Mouse (Mus musculus): ENCODE data around the gene Slc15a3. TPM values are rescaled to one million over a fixed set of nuclear protein-coding genes. Genes with fewer than 3 reads are reported as not detected.

The Slc15a3 gene
- polyA plus RNA-seq, 1 experiment from 2014 or later: 0.34 TPM

- Histone ChIP-seq H3K4me3 (no peak overlapping the region), H3K9ac (no peak overlapping the region), H3K36me3 (no peaks in the 10 kb centered on the region), H3K27ac (no peak overlapping the region), H3K4me2 (no peak overlapping the region), H3K27me3 (peaks cover 4% of the 10 kb centered on the region; the same call in 1 of the 2 replicates), H3K4me1 (no peaks in the 10 kb centered on the region; the same call in 1 of the 2 replicates), H3K9me3 (no peaks in the 10 kb centered on the region)
- WGBS: 68% methylated on average over 7 of the region's 7 CpGs
- ATAC-seq (ENCODE audit: insufficient number of reproducible peaks, insufficient read depth, low FRiP score, low TSS enrichment, low read depth): no peak
Measured at GRCm38 (mm10) chr19:10846150-10846549, 6.6 kb downstream of the Slc15a3 start.

- H3K36me3 ChIP-seq: no peaks in the 10 kb centered on the region
- H3K9me3 ChIP-seq: no peaks in the 10 kb centered on the region
- H3K4me2 ChIP-seq: no peak overlapping the region
- H3K27ac ChIP-seq: no peak overlapping the region
- WGBS: 57% methylated on average over 3 of the region's 3 CpGs
- no peak for ATAC-seq (ENCODE audit: insufficient number of reproducible peaks, insufficient read depth, low FRiP score, low TSS enrichment, low read depth)
- H3K4me1 ChIP-seq: no peaks in the 10 kb centered on the region; the same call in 1 of the 2 replicates
- no peak overlapping the region for H3K9ac ChIP-seq
- H3K27me3 ChIP-seq: peaks cover 4% of the 10 kb centered on the region; the same call in 1 of the 2 replicates
- H3K4me3 ChIP-seq: no peak overlapping the region
Measured at GRCm38 (mm10) chr19:10847311-10848087, 8.0 kb downstream of the Slc15a3 start.

DNA sequence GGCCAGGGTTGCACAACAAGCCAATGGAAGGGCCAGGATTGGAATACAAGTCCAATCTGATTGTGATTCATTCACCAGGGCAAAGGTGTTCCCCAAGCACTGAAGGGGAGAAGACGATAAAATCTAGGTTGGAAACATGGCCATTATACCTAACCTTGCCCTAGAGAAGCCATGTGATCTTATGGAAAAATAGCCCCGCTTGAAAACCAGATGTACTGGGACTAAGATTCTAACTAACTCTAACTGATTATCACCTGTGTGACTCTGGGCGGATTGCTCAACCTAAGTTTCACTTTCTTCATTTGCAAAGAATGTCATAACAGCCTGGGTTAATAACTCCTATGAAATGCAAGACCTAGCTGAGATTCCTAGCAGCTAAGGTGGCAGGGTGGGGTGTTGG, 15.9 kb downstream of the Slc15a3 start:
- no peaks in the 10 kb centered on the region; the same call in 1 of the 2 replicates for H3K4me1 ChIP-seq
- ATAC-seq (ENCODE audit: insufficient number of reproducible peaks, insufficient read depth, low FRiP score, low TSS enrichment, low read depth): no peak
- H3K9me3 ChIP-seq: no peaks in the 10 kb centered on the region
- no peak overlapping the region for H3K27ac ChIP-seq
- H3K4me3 ChIP-seq: no peak overlapping the region
- no peaks in the 10 kb centered on the region for H3K27me3 ChIP-seq
- H3K4me2 ChIP-seq: no peak overlapping the region
- WGBS: 82% methylated on average over 3 of the region's 3 CpGs
- H3K9ac ChIP-seq: no peak overlapping the region
- H3K36me3 ChIP-seq: peaks cover 50% of the 10 kb centered on the region

- no peaks in the 10 kb centered on the region; the same call in 1 of the 2 replicates for H3K4me1 ChIP-seq
- peaks cover 61% of the 10 kb centered on the region for H3K36me3 ChIP-seq
- no peaks in the 10 kb centered on the region for H3K9me3 ChIP-seq
- 39% methylated on average over 2 of the region's 2 CpGs for WGBS
- no peak overlapping the region for H3K9ac ChIP-seq
- H3K27me3 ChIP-seq: no peaks in the 10 kb centered on the region
- ATAC-seq (ENCODE audit: insufficient number of reproducible peaks, insufficient read depth, low FRiP score, low TSS enrichment, low read depth): no peak
- no peak overlapping the region for H3K4me3 ChIP-seq
- no peak overlapping the region for H3K4me2 ChIP-seq
- peak overlapping the region; percentile 33; the same call in 1 of the 2 replicates for H3K27ac ChIP-seq
Measured at GRCm38 (mm10) chr19:10856520-10856919, 17.0 kb downstream of the Slc15a3 start.

- H3K4me1 ChIP-seq: no peaks in the 10 kb centered on the region; the same call in 1 of the 2 replicates
- peaks cover 96% of the 10 kb centered on the region for H3K36me3 ChIP-seq
- H3K27ac ChIP-seq: no peak overlapping the region
- no peaks in the 10 kb centered on the region for H3K9me3 ChIP-seq
- ATAC-seq (ENCODE audit: insufficient number of reproducible peaks, insufficient read depth, low FRiP score, low TSS enrichment, low read depth): 0 out of 2 replicates have a peak, but pooled peaks have one; percentile 4
- H3K4me2 ChIP-seq: no peak overlapping the region
- no peak overlapping the region for H3K9ac ChIP-seq
- no peak overlapping the region for H3K4me3 ChIP-seq
- 53% methylated on average over 22 of the region's 22 CpGs for WGBS
- H3K27me3 ChIP-seq: no peaks in the 10 kb centered on the region
Measured at GRCm38 (mm10) chr19:10860072-10860497, 20.6 kb downstream of the Slc15a3 start.

GRCm38 (mm10) chr19:10866351-10866750, 26.8 kb downstream of the Slc15a3 start:
- ATAC-seq (ENCODE audit: insufficient number of reproducible peaks, insufficient read depth, low FRiP score, low TSS enrichment, low read depth): no peak
- H3K4me1 ChIP-seq: peaks cover 33% of the 10 kb centered on the region
- H3K9ac ChIP-seq: no peak overlapping the region
- H3K4me2 ChIP-seq: no peak overlapping the region
- no peak overlapping the region for H3K4me3 ChIP-seq
- H3K36me3 ChIP-seq: peaks cover 63% of the 10 kb centered on the region
- 94% methylated on average over 13 of the region's 13 CpGs for WGBS
- H3K9me3 ChIP-seq: no peaks in the 10 kb centered on the region
- H3K27me3 ChIP-seq: no peaks in the 10 kb centered on the region
- H3K27ac ChIP-seq: no peak overlapping the region

- WGBS: 20% methylated on average over 5 of the region's 5 CpGs
Measured at GRCm38 (mm10) chr19:10867946-10868622, 28.6 kb downstream of the Slc15a3 start.

GRCm38 (mm10) chr19:10868623-10869141, 29.2 kb downstream of the Slc15a3 start:
- H3K4me1 ChIP-seq: peaks cover 33% of the 10 kb centered on the region
- peak overlapping the region; percentile 90 for H3K27ac ChIP-seq
- no peaks in the 10 kb centered on the region for H3K9me3 ChIP-seq
- ATAC-seq (ENCODE audit: insufficient number of reproducible peaks, insufficient read depth, low FRiP score, low TSS enrichment, low read depth): no peak
- 1% methylated on average over 17 of the region's 17 CpGs for WGBS
- H3K4me3 ChIP-seq: peak overlapping the region; percentile 79
- no peaks in the 10 kb centered on the region for H3K27me3 ChIP-seq
- peaks cover 63% of the 10 kb centered on the region for H3K36me3 ChIP-seq
- peak overlapping the region; percentile 94 for H3K9ac ChIP-seq
- peak overlapping the region; percentile 86 for H3K4me2 ChIP-seq

More at GRCm38 (mm10) chr19:10867946-10868622, 28.6 kb downstream of the Slc15a3 start:
- no peaks in the 10 kb centered on the region for H3K9me3 ChIP-seq
- H3K4me2 ChIP-seq: peak overlapping the region; percentile 86
- peaks cover 33% of the 10 kb centered on the region for H3K4me1 ChIP-seq
- H3K36me3 ChIP-seq: peaks cover 63% of the 10 kb centered on the region
- H3K27me3 ChIP-seq: no peaks in the 10 kb centered on the region
- H3K27ac ChIP-seq: peak overlapping the region; percentile 90; the same call in 1 of the 2 replicates
- H3K9ac ChIP-seq: peak overlapping the region; percentile 94
- peak overlapping the region; percentile 79 for H3K4me3 ChIP-seq
- ATAC-seq (ENCODE audit: insufficient number of reproducible peaks, insufficient read depth, low FRiP score, low TSS enrichment, low read depth): no peak

DNA sequence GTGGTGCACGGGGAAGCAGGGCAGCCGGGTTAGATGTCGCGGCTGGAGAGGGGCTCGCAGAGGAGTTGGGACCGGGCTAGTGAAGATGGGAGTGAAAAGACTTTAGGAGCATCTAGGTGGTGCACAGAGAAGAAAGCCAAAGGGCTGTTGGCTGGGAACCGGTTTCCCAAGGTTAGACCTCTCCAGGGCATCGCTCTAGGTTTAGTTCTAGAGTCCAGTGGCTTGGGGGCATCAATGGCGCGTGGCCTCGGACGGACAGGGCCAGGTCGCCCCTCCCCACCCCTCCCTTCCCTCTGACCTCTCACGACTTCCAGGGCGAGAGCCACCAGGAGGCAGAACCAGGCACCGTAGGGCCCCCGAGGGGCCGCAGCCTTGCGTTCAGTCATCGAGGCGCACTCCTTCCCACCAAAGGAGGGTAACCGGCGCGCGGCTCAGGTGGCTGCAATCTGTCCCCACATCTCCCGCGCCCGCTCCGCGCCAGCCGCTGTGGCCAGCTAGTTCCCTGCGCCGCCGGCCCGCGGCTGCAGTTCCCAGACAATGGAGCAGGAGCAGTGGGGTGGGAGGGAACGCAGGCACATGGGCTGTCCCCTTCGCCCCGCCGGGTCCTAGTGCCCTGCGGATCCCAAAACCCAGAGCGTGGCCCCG, 29.8 kb downstream of the Slc15a3 start:
- ATAC-seq (ENCODE audit: insufficient number of reproducible peaks, insufficient read depth, low FRiP score, low TSS enrichment, low read depth): peak; percentile 84
- Histone ChIP-seq H3K9ac (peak overlapping the region; percentile 94), H3K27ac (peak overlapping the region; percentile 90), H3K36me3 (peaks cover 63% of the 10 kb centered on the region), H3K4me2 (peak overlapping the region; percentile 86), H3K4me3 (peak overlapping the region; percentile 79), H3K27me3 (no peaks in the 10 kb centered on the region), H3K4me1 (peaks cover 33% of the 10 kb centered on the region), H3K9me3 (no peaks in the 10 kb centered on the region)
- WGBS: under 1% methylated on average over 40 of the region's 43 CpGs

DNA sequence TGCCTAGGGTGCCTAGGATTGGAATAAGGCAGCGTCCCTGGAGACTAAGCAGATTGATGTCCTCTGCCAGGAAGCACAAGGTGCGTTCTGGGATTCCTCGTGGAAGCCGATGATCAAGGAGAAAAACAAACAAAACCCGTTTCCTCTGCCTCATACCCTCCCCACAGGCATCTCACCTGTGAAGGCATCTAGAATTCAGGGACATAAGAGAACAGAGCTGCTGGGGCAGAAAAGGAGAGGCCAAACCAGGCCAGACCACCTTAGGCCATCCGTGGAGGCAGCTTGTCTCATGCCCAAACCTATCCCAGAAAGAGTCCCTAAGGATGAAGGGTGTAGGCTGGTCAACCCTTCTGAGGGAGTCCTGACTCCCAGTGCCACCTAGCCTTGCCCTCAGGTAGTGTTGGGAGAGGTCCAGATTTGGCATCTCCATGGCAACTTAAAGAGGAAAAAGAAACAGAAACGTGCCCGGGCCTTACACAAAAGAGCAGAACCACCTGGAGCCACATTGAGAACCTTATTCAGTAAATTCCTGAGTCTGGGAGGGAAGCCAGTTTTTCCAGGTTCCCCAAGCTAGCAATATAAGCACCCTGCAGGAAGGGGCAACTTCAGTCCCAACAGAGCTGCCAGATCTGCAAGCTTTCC, 30.5 kb downstream of the Slc15a3 start, which contains the start of gene Tmem132a:
Tmem132a (minus strand) TSS at position 55 of the 642 bp plus-strand sequence.
- 3% methylated on average over 8 of the region's 8 CpGs for WGBS
- ATAC-seq (ENCODE audit: insufficient number of reproducible peaks, insufficient read depth, low FRiP score, low TSS enrichment, low read depth): no peak
- Histone ChIP-seq H3K27ac (peak within 1 kb of the TSS; percentile 90), H3K4me3 (peak within 1 kb of the TSS; percentile 79), H3K27me3 (no peaks in the 10 kb centered on the region), H3K9me3 (no peaks in the 10 kb centered on the region), H3K4me1 (peaks cover 33% of the 10 kb centered on the region), H3K36me3 (peaks cover 57% of the 10 kb centered on the region), H3K4me2 (peak within 1 kb of the TSS; percentile 86), H3K9ac (peak within 1 kb of the TSS; percentile 94)

Measured in embryonic facial prominence, embryonic 13.5 days (tissue).